Mouse (Mus musculus): ENCODE measurements at regions not wholly inside any gene's neighbourhood (a gene's known extent, or its start where the extent isn't known, plus 50 kb on each side); places are given as distances from the start of the nearest gene placed in this dataset.

DNA sequence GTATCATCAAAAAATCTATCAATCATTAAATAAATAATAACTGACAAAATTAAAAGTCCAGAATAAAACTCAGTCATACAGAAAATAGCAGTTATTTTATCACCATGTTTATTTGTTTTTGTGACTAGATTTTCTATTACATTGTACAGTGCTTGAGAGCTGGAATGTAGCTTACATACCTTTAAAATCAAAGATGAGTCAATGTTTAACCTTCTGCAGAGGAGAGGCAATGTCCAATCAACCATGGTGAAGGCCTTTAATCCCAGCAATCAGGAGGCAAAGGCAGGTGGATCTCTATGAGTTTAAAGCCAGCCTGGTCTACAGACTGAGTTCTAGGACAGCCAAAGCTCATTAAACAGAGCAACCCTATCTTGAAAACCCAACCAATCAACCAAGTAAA is 131.1 kb downstream of the Gm9733 start:
- H3K9me3 ChIP-seq = no peaks in the 10 kb centered on the region
- H3K4me3 ChIP-seq = no peak overlapping the region
- H3K4me1 ChIP-seq = no peaks in the 10 kb centered on the region
- DNase-seq (ENCODE audit: low spot score) = no peak
- H3K27me3 ChIP-seq (ENCODE audit: insufficient read depth, poor library complexity, severe bottlenecking) = no peaks in the 10 kb centered on the region
- no peak overlapping the region for H3K27ac ChIP-seq
- no peaks in the 10 kb centered on the region for H3K36me3 ChIP-seq

DNA sequence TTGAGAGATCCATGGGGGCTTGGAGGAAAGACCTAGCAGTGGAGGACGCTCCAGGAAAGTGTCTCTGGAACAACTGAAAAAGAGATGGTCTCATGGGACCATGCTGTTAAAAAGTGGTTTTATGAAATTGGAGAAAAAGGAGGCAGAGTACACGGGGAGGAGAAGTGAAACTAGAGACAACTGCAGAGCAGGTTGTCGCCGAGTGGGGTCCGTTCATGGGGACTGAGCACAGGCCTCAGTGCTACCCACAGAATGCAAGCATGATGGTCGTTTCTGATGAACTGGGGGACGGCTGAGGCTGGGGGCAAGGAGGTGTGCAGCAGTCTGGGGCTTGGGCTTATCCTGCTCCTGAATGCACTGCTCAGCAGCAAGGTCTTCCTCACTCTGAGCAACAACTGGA is 129.3 kb downstream of the Gm9733 start:
- Histone ChIP-seq H3K27ac (no peak overlapping the region), H3K27me3 (ENCODE audit: insufficient read depth, poor library complexity, severe bottlenecking) (no peaks in the 10 kb centered on the region), H3K4me3 (no peak overlapping the region), H3K9me3 (no peaks in the 10 kb centered on the region), H3K36me3 (no peaks in the 10 kb centered on the region), H3K4me1 (no peaks in the 10 kb centered on the region)
- 86% methylated on average over 7 of the region's 7 CpGs for WGBS
- no peak for DNase-seq (ENCODE audit: low spot score)

DNA sequence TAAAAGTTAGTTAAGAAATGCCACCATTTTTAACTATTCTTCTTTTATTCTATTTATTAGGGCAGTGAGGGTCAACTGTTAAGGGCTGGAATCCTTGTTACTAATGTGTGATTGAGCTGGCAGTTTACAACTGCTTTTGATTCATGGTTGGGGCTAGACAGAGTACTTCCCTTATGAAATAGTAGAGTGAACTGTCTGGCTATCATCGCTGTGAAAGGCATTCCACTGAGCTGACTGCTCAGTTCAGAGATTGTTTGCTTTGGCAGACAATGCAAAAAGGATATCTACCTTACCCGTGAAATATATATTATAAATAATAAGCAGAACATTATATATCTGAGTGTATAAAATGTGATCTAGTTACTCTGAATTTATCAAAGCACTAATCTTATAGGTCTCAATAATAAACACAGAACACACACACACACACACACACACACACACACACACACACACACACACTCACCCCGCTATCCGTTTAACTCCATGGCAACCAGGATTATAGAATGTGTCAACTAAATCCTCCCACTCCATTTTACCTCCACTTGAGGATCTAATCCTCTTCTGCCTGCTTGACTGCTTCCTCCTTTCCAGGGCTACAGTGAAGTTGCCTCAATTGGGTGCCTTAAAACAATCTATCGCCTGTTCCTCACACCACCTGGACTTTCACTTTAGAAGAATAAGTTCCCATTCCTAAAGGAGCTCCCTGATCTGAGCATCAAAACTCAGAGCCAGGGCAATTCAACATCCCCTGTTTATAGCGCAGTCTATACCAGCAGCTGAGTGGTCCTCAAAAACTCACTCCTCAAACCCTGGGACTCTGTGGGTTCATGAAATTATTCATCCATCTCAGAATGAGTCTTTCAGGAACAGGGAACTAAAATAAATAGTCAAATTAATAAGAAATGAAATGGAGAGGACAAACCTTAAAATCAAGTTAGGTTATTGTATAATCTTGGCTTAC is 126.6 kb downstream of the Gm9733 start:
- WGBS = 67% methylated on average over 6 of the region's 6 CpGs
- no peak for DNase-seq (ENCODE audit: low spot score)
- no peak overlapping the region for H3K4me3 ChIP-seq

DNA sequence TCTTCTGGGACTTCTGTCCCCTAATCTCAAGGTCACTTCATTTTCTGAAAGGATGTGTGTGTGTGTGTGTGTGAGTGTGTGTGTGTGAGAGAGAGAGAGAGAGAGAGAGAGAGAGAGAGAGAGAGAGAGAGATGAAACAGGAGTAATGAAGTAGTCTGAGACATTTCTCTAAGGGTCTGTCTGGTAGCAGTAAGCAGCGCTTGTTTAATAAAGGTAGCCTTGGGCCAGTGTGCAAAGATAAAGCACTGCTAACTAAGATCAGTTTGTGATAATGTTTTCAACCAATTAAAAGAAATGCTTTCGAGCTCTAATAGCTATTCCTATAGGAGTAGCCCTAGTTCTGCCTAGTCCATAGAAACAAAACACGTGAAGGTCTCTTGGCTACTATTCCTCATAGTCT is 119.7 kb downstream of the Gm9733 start:
- H3K36me3 ChIP-seq = no peaks in the 10 kb centered on the region
- no peaks in the 10 kb centered on the region for H3K27me3 ChIP-seq (ENCODE audit: insufficient read depth, poor library complexity, severe bottlenecking)
- 88% methylated on average over 3 of the region's 3 CpGs for WGBS
- H3K4me3 ChIP-seq = no peak overlapping the region
- no peaks in the 10 kb centered on the region for H3K4me1 ChIP-seq
- no peaks in the 10 kb centered on the region for H3K9me3 ChIP-seq
- H3K27ac ChIP-seq = no peak overlapping the region
- no peak for DNase-seq (ENCODE audit: low spot score)

More for the DNA sequence above, 126.6 kb downstream of the Gm9733 start:
- Histone ChIP-seq H3K4me1 (no peaks in the 10 kb centered on the region), H3K9me3 (no peaks in the 10 kb centered on the region), H3K36me3 (no peaks in the 10 kb centered on the region), H3K27ac (no peak overlapping the region), H3K27me3 (ENCODE audit: insufficient read depth, poor library complexity, severe bottlenecking) (no peaks in the 10 kb centered on the region)

DNA sequence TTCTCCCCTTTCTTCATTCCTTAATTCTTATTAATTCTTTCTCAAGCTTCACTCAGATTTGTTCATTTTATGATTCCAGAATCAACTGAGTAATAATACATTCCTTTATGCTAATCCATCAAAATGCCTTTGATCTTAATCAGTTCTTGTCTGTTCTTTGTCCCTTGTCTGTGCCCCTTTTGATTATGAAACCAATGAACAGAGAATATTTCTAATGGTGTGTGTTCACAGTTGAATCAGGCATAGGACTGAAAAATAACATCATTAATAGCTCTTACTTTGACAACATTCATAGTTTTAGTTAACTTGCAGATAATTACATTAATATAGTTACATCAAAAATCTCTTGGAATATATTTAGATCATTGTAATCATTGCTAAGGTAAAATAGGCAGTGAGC is 114.5 kb downstream of the Gm9733 start:
- no peaks in the 10 kb centered on the region for H3K9me3 ChIP-seq
- H3K36me3 ChIP-seq = no peaks in the 10 kb centered on the region
- H3K27me3 ChIP-seq (ENCODE audit: insufficient read depth, poor library complexity, severe bottlenecking) = no peaks in the 10 kb centered on the region
- H3K27ac ChIP-seq = no peak overlapping the region
- no peaks in the 10 kb centered on the region for H3K4me1 ChIP-seq
- H3K4me3 ChIP-seq = no peak overlapping the region
- DNase-seq (ENCODE audit: low spot score) = no peak

DNA sequence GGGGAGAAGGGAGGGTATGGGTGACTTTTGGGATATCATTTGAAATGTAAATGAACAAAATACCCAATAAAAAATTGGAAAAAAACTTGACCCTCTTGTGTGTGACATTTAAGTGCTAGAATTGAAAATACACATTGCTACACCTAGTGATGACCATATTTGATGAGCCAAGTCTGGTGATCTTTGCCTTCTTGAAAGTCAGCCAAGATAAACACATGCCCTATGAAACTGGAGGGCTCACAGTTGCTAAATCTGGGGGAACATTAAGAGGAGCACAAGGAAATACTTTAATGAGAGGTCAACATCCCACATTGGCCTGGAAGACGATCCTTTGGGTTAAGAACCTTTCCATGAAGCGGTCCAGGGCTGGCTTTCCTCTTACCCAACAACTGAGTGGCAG is 112.8 kb downstream of the Gm9733 start:
- 67% methylated on average over 2 of the region's 2 CpGs for WGBS
- no peaks in the 10 kb centered on the region for H3K9me3 ChIP-seq
- no peaks in the 10 kb centered on the region for H3K4me1 ChIP-seq
- no peaks in the 10 kb centered on the region for H3K27me3 ChIP-seq (ENCODE audit: insufficient read depth, poor library complexity, severe bottlenecking)
- no peaks in the 10 kb centered on the region for H3K36me3 ChIP-seq
- H3K4me3 ChIP-seq = no peak overlapping the region
- H3K27ac ChIP-seq = no peak overlapping the region
- no peak for DNase-seq (ENCODE audit: low spot score)

DNA sequence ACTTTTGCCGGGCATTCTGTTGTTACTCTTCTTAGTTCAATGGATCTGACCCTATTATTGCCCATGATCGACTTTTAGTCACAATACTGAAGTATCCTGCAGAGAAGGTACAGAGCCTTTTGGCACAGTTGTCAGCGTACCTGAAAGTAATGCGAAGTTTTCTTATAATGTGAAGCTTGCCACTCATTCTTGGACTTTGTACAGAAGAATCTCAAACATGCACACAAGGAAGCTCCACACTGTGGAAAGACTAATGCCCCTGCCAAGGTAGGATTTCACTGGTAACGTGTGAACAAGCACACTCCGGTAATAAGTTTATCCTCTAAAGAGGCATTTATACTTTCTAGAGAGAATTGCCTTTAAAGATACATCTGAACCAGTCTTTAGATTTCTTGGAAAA is 108.8 kb downstream of the Gm9733 start:
- H3K4me1 ChIP-seq = no peaks in the 10 kb centered on the region
- no peaks in the 10 kb centered on the region for H3K27me3 ChIP-seq (ENCODE audit: insufficient read depth, poor library complexity, severe bottlenecking)
- H3K4me3 ChIP-seq = no peak overlapping the region
- no peak for DNase-seq (ENCODE audit: low spot score)
- WGBS = 83% methylated on average over 6 of the region's 6 CpGs
- no peak overlapping the region for H3K27ac ChIP-seq
- no peaks in the 10 kb centered on the region for H3K9me3 ChIP-seq
- H3K36me3 ChIP-seq = no peaks in the 10 kb centered on the region

DNA sequence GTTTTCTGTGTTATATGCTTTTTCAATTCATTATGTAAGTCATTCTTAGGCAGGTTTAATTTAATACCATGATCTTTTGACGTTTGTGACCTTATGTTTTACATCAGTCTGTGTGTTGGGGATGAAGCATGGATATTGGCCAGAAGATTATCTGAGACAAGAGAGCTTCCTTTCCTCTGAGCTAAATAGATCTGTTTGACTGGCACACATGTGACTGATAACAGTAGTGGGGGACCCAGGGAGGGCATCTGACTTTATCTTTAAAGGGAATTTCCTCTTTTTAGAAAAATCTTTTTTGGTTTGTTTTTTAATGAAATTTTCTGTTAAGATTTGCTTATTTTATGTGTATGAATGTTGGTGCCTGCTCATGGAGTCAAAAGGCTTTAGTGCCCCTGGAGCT is 107.7 kb downstream of the Gm9733 start:
- Histone ChIP-seq H3K27ac (no peak overlapping the region), H3K9me3 (no peaks in the 10 kb centered on the region), H3K27me3 (ENCODE audit: insufficient read depth, poor library complexity, severe bottlenecking) (no peaks in the 10 kb centered on the region), H3K4me3 (no peak overlapping the region), H3K36me3 (no peaks in the 10 kb centered on the region), H3K4me1 (no peaks in the 10 kb centered on the region)
- no peak for DNase-seq (ENCODE audit: low spot score)
- 34% methylated on average over 1 of the region's 1 CpGs for WGBS

DNA sequence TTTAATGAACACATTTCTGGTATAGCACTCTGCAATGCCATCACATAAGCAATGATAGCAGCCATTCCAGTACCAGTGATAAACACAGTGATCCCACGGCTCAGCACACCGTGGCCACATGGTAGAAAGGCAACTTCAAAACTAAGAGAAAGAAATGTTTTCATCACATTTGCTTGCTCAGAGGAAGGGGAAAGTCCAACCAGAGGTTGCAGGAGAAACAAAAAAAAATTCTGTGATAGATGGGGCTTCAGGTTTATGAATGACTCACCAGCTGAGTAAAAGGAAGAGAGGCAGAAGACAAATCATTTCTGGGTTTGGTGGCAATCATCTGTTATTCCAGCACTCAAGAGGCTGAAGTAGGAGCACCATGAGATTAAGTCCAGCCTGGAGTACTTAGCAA is 103.5 kb downstream of the Gm9733 start:
- 74% methylated on average over 2 of the region's 2 CpGs for WGBS
- Histone ChIP-seq H3K27ac (no peak overlapping the region), H3K9me3 (no peaks in the 10 kb centered on the region), H3K27me3 (ENCODE audit: insufficient read depth, poor library complexity, severe bottlenecking) (no peaks in the 10 kb centered on the region), H3K4me3 (no peak overlapping the region), H3K4me1 (no peaks in the 10 kb centered on the region), H3K36me3 (no peaks in the 10 kb centered on the region)
- DNase-seq (ENCODE audit: low spot score) = no peak

DNA sequence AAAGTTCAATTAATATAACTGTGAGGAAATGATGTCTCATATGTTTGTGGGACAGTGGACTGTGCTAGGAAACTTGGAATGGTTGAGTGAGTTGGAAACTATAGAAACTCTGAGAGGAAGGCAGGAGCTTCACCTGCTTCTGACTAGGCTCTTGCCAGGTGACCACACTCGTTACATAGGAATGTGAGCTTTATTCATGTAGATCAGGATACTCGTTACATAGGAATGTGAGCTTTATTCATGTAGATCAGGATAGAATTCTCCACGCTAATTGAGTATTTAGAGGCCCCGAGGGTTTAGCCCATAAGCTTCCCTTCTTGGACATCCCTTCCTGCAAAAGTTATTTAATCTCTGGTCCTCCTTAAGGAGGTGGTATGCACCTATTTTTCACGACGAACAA is 101.9 kb downstream of the Gm9733 start:
- Histone ChIP-seq H3K27ac (no peak overlapping the region), H3K9me3 (no peaks in the 10 kb centered on the region), H3K4me3 (no peak overlapping the region), H3K4me1 (no peaks in the 10 kb centered on the region), H3K36me3 (no peaks in the 10 kb centered on the region), H3K27me3 (ENCODE audit: insufficient read depth, poor library complexity, severe bottlenecking) (no peaks in the 10 kb centered on the region)
- DNase-seq (ENCODE audit: low spot score) = no peak
- 70% methylated on average over 6 of the region's 6 CpGs for WGBS

DNA sequence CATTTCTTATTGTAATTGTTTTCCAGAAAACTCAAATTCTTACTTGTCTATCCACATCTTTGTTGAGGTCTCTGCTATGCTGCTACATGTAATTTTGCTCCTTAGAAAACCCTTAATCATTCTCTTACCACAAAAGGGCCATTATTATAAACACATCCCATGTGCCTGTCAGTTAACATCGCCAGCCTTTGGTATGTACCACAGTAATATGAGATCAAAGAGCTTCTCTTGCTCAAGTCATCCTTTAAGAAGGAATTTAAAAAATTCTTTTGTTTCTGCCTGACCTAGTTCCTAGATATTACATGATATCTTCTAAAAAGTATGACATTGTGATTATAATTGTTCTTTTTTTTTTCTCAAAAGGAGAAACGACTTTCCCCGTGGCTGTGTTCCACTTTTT is 100.7 kb downstream of the Gm9733 start:
- no peak for DNase-seq (ENCODE audit: low spot score)
- no peaks in the 10 kb centered on the region for H3K27me3 ChIP-seq (ENCODE audit: insufficient read depth, poor library complexity, severe bottlenecking)
- H3K36me3 ChIP-seq = no peaks in the 10 kb centered on the region
- H3K9me3 ChIP-seq = no peaks in the 10 kb centered on the region
- H3K4me1 ChIP-seq = no peaks in the 10 kb centered on the region
- H3K4me3 ChIP-seq = no peak overlapping the region
- 63% methylated on average over 3 of the region's 3 CpGs for WGBS
- no peak overlapping the region for H3K27ac ChIP-seq

DNA sequence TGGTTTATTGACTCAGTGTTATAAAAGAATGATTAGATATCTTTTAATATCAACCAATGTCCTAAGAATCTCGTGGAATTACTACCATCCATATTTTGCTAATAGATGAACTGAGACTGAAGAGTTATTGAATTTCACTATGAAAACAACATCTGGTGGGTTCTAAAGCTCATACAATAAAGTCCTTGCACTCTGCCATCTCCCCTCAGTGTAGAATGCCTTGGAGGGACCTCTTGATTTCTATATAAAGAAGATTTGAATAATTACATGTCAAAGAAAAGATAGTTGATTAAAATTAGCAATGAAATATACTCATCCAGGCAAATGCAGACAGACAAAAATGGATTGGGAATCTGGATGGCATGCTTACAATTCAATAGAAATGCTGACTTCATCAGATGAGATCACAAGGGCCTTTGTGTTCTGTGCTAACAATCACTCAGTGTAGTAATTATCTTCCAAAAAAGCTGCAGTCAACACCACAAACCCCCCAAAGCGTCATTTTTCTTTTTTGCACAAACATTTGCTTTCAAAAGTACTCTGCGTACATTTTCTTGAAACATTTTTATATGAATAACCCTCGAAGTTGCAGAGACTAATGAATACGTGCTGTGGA is 94.2 kb downstream of the Gm9733 start:
- H3K27ac ChIP-seq = no peak overlapping the region
- no peaks in the 10 kb centered on the region for H3K4me1 ChIP-seq
- H3K9me3 ChIP-seq = no peaks in the 10 kb centered on the region
- H3K27me3 ChIP-seq (ENCODE audit: insufficient read depth, poor library complexity, severe bottlenecking) = no peaks in the 10 kb centered on the region
- H3K4me3 ChIP-seq = no peak overlapping the region
- no peak for DNase-seq (ENCODE audit: low spot score)
- H3K36me3 ChIP-seq = no peaks in the 10 kb centered on the region
- 74% methylated on average over 5 of the region's 5 CpGs for WGBS

DNA sequence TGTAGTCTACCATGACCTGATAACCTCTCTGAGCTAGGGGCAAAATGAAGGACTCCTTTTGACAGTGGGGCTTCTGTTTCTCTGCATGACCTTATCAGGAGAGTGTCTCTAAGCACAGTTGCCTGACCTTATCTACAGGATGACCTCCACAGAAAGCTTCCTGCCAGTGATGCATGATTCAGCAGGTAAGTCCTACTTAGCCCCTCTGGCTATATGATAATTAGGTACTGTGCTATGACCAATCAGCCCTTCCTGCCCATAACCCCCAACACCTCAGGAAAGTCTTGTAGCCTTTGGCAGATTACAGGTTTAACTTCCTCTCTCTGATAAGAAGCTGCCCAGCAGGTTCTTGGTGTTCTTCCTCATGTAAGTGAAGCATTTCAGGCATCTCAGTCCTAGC is 89.7 kb downstream of the Gm9733 start:
- Histone ChIP-seq H3K9me3 (no peaks in the 10 kb centered on the region), H3K36me3 (no peaks in the 10 kb centered on the region), H3K27ac (no peak overlapping the region), H3K4me3 (no peak overlapping the region), H3K4me1 (no peaks in the 10 kb centered on the region), H3K27me3 (ENCODE audit: insufficient read depth, poor library complexity, severe bottlenecking) (no peaks in the 10 kb centered on the region)
- no peak for DNase-seq (ENCODE audit: low spot score)

DNA sequence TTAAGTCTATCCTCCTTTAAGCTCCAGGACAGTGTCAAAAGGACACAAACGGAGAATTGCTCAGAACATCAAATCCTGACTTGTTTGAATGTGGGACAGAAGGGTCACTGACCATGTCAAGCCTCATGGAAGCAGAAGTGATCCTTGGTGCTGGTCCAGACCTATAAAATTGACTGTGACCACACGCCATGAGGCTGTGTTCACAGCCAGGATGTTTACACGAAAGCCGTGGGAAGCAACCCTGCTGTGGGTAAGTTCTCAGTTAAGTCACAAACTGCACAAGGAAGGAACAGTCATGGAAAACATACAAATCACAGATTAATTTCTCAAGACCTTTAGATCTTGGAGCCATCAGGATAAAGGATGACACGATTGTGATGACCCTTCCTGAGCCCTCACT is 88.5 kb downstream of the Gm9733 start:
- no peaks in the 10 kb centered on the region for H3K9me3 ChIP-seq
- WGBS = 71% methylated on average over 5 of the region's 5 CpGs
- no peak for DNase-seq (ENCODE audit: low spot score)

More for the DNA sequence above, 88.5 kb downstream of the Gm9733 start:
- H3K4me1 ChIP-seq = no peaks in the 10 kb centered on the region
- H3K27me3 ChIP-seq (ENCODE audit: insufficient read depth, poor library complexity, severe bottlenecking) = no peaks in the 10 kb centered on the region
- H3K27ac ChIP-seq = no peak overlapping the region
- no peaks in the 10 kb centered on the region for H3K36me3 ChIP-seq
- H3K4me3 ChIP-seq = no peak overlapping the region
